Mouse (Mus musculus) megakaryocyte, adult 5-6 weeks (primary cell): Measurements from ENCODE around the gene Thyn1. TPM values are rescaled to one million over a fixed set of nuclear protein-coding genes. Genes with fewer than 3 reads are reported as not detected.

Experiments used
- ATAC-seq: 2 replicates; pipeline ENCODE4 v1.8.0; 2016; ENCODE audit warnings: mild to moderate bottlenecking, inconsistent platforms; ENCODE audit not compliant: poor library complexity, severe bottlenecking
- total RNA-seq, 2 experiments: library from RNA; stranded (forward) in 1 of 2; stranded (reverse) in 1 of 2; fragments of 153-499, 151-499 nt in 1 of 2; fragments of 221-1000, 200-1000 nt in 1 of 2; gene quantifications; 2 replicates each; pipeline versions ENCODE4 v1.2.3 to v1.2.4; 2015 to 2017

The Thyn1 gene
- total RNA-seq (2015), result 38.2 and 42.1 TPM in 2 replicates
- 33.7 and 45.3 TPM in 2 replicates for total RNA-seq (2017)

DNA sequence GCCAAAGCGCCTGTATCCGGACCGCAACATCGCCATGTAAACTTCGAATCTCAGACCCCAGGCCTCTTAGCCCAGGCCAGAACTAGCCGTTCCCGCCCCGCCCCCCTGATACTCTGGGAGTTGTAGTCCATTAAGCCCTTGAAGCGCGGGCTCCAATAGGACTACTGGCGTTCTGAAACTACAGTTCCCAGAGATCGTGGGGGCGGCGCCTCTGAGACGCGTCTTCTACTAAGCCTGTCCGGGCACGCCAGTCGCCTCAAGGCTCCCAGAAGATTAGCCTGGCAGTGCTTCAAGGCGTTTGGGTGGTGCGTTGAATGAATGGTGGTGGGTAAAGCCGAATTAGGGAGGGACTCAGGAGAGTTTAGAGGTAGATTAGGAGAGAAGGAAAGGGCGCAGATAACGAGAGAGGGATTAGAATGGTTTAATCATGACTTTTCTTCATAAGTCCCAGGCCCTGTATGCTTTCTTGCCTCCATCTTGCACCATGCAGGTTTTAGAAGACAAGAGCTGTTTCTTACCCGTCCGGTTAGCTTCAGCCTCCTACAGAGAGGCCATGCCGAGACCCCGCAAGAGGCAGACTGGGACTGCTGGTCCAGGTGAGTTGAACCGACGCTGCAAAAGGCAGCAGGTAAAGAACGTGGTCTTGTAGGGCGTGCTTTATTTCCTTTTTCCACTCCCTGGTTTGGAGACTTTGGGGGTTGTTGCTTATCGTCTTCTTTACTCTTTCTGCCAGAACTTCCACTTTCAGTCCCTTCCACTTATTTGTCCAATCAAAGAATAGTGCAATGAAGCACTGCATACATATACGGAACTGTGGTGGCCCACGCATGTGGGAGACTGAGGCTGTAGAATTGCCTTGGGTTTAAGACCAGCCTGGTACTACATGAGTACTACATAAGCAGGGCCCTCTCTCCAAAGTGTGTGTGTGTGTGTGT is at the start of gene Thyn1, which contains the start of gene Acad8:
Gene Thyn1 (plus strand): TSS at position 250 of the 935 bp plus-strand sequence.
Gene Acad8 (minus strand): TSS at position 106 of the 935 bp plus-strand sequence.
- peak; percentile 94 for ATAC-seq

DNA sequence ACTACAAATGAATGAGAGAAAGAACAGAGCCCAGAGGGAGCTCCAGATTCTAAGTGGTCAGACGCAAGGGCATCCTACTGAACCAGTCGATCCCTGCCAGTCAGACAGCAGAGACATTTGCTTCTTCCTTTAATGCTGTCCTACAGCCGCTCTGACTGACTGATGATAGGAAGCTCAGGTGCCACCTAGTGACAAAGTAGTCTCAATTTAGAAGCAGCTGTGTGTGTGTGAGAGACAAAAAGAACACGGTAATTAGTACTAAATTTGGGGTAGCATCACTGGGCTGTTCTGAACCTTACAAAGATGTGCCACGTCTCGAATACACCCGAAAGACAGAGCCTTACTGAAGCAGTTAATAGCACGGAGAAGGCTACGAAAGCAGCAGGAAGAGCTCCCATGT is 21.8 kb upstream of the Thyn1 start:
- no peak for ATAC-seq

DNA sequence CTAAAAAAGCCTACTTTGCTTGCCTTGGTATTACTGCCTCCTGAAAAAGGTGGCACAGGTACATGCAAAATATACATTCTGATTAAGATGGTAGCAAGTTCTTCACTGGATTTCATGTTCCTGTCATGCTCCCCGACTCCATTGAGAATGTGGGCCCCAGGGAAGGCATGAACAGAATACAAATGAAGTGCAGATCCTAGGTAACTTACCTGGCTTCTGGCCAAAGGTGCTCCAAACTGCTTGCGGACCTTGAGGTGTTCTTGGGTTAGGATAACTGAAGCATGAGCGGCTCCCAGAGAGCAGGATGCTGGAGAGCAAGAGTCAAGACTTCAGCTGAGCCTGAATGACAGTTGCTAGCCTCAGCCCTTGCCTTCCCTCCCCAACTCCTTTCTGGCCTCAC is 20.7 kb upstream of the Thyn1 start:
- no peak for ATAC-seq

DNA sequence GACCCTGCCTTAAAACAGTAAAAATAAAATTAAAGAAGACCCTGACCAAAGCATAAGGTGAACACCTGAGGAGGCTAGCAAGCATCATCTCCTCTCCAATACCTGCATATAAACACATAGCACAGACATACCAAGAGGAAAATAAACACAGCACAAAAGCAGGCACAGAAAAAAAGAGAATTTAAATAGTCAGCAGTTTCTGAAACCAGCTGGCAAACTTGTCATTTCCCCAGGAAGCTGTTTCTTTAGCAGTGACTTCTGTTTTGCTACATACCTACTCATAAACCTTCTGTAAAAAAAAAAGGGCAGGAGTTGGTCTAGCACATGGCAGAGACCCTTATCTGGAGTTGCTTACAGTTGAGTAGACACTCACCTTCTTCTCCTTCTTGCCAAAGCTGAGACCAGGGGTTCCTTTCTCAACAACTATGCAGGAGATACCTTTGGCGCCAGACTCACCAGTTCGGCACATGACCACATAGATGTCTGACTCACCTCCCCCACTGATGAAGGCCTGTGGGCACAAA is 14.4 kb upstream of the Thyn1 start:
- ATAC-seq, result no peak

DNA sequence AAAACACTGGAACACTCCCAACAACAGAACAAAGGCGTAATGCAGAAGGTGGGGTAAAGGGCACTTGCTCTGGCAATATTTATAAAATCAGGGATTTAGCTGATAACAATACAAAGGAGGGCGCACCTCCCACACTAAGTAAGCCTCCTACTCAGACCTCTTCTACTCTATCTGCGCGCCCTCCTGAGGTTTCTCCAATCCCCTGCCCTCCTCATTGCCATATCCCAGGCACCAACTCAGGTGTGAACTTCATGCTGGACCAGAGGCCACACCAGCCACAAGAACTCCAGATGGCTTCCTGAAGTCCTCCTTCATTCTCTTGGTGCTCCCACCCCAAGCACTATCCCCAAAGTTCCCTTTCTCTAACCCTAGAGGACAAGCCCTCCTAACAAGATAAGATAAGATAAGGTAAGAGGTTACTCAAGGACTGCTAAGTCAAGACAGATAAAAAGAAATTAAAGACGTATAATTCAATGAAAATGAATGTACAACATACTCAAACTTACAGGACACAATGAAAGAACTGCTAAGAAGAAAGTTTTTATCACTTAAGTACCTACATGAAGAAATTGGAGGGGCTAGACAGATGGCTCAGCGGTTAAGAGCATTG is 13.7 kb upstream of the Thyn1 start:
- no peak for ATAC-seq

DNA sequence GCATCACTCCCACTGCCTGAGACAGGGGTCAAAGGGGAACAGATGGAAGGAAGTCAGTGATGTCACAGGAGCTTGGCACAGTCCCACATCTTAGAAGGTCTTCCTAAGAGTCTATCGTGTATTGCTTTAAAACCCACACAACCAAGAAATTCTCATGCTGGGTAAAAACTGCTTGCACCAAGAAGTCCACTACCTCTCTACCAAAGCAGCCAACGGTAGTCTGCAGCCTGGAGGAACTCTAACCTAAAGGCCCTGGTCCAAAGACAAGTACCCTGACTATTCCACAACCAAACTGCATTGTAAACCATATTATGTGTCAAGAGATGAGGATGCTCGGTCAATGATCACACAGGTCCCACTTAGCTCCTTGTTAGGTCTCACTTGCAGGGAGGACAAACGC is 9.3 kb upstream of the Thyn1 start:
- no peak for ATAC-seq

DNA sequence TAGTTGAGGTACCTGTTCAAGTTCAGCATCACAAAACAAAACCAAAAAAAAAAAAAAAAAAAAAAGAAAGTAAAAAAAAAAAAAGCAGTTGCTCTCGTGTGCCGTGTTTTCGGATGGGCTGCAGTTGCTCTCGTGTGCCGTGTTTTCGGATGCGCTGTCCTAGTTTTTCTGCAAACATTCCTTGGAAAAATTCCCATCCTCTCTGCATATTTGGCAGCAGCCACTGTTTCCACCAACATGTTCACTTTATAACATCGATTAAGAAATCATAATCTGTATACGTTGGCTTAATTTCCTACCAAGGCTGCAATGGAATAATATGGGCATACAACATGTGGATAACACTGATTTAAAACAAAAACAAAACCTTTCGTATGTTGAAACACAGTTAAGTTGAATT is 6.4 kb upstream of the Thyn1 start:
- no peak for ATAC-seq

DNA sequence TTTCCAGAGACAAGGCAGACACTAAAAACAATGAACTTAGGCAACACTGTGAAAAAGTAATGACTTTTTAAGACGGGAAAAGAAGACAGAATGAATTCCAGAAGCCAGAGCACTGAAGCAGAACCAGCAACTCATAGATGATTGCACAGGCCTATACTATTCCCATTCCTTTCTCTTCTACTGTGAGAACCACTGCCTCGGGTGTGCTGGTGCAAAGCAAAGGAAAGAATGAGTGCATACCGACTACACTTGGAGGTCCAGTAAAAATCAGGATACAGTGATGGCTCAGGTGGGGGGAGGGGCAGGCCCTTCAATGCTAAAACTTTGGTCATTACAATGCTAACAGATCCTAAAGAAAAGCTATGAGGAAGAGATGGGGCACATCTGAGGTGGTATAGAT is 5.6 kb upstream of the Thyn1 start:
- ATAC-seq, result no peak

DNA sequence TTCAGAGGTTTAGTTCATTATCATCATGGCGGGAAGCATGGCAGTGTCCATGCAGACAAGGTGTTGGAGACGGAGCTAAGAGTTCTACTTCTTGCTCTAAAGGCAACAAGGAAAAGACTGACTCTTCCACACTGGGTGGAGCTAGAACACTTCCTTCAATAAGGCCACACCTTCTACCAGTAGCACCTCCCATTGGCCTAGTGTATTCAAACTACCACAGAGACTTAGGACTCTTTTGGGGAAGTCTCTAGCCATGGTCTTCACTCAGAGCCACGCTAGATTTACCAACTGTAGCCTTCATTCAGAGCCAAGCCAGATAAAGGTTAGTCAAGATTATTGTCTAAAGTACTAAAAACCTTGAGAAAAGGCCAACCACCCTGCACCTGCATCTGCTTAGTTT is 2.4 kb upstream of the Thyn1 start:
- ATAC-seq, result peak; percentile 74

DNA sequence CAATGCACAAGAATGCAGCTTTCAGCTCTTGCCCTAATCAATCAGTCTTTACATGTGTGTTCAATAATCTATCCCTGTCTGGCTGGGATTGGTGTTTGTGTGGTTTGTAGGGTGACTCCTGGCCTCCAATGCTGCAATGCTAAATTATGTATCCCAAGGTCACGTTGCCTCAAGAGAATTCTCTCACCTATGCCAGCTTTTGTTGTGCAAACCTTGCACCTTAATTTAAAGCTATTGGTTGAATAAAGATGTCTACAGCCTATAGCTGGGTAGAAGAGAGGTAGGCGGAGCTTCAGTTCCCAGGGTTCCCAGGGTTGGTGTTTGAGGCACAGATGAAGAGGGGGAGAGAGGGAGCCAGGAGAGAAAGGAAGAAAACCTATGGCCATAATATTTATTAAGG is 2.0 kb upstream of the Thyn1 start:
- ATAC-seq, result no peak

DNA sequence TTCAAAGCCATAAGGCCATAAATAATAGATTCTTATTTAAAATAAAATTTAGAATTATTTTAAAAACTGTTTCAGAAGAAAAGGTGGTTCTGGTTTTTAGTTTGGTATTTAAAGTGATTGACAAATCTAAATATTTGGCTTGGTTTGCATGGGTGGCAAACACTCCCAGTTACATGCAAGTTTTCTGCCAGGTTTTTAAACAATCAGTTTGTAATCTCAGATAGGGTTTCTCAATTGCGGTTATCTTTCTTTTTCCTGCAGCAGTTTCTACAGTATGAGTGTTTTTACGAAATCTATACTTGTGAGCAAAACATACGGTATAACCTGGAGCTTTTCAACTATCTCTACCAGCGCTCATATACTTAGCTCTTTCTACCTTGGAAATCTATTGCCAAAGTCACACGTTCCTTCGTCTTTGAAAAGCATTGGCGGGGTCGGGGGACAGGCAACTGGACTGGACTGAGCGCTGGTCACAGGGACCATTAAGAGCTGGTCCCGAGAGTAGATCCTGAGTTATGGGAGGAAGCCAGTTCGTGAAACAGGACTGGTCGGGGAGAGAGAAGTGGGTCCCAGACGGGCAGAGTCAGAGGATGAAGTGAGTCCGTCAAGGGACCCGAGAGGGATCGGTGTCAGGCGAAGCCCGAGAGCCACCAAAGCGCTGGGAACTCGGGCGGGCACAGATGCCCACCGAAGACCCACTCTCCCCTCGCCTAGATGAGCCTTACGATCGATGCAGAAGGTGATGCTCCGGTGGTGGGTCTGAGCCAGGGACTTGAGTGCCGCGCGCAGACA is 645 bp upstream of the Thyn1 start:
- ATAC-seq, result peak; percentile 32

DNA sequence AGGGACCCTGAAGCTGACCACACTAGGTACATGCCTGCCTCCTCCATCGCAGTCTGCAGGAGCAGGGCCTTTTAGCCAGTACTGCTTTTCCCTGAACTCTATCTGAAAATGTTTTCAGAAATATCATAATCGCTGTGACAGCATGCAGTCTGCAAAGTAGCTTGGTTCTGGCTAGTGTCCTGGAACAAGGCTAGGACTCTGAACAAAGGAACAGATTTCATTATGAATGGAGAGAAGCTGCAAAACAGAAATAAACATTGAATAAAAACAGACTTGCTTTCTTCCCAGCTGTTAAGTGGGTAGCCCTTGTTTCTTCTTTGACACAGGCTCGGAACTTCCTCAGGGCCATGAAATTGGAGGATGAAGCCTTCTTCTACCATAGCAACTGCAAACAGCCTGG is 5.7 kb downstream of the Thyn1 start:
- no peak for ATAC-seq

DNA sequence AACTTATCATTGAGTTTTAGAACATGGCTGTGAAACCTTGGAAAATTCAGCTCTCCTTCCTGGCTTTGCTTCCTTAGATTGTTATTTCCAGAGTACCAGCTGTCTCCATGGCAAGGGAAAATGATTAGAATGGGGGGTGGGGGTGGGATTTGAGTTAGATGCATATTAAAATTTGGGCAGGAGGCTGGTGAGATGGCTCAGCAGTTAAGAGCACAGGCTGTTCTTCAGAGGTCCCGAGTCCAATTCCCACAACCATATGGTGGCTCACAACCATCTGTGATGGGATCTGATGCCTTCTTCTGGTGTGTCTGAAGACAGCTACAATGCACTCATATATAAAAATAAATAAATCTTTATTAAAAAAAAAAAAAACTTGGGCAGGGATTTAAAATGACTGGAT is 6.4 kb downstream of the Thyn1 start:
- no peak for ATAC-seq

DNA sequence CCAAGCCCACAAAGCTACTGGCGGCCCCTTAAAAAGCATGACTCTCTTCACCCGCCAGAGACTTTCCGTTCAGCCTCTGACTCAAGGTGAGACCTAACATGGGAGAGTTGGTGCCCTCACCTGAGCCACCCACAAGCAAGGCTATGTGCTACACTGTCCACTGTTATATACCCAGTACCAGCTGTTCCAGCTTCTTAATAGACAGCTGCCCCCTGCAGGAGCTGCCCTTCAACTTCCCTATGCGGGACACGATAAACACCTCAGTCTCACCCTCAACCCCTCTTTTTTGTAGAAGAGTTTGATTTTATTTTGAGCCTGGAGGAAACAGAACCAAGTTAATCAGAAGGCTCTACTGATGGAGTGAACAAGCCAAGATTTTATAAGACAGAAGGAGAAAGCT is 7.4 kb downstream of the Thyn1 start:
- no peak for ATAC-seq

DNA sequence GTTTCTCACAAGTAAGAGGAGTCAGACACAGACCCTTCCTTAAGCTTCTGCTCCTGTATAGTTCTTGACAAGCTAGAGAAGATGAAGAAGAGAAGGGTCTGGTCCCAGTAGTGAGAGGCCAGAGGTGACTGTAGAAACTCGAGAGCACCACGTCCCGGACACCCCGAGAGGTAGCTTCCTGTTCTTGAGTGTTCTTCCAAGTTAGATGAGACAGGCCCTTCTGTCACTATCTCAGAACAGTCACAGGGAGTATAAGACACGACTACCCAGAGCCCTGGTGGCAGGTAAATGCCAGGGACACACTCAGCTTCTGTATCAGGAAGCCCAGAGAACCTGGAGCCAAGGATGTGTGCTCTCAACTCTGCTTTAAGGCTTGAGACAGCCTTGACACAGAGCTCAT is 9.7 kb downstream of the Thyn1 start:
- ATAC-seq, result no peak

DNA sequence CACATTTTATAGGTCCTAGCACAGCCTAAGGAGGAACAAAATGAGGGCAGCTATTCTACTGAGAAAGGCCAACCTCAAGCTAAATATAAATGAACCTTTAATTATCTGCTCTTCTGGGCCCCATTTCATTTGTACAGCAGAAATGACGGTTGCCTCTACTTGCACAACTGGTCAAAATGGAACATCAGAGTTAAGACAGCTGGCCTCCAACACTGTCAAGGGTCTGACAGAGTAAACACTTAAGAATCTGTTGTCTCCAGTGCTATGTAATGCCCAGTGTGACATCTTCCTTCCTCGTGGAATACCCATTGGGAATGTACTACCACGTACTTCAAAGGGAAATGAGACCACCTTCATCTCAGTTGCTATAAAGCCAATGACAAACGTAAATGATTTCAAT is 12.1 kb downstream of the Thyn1 start:
- no peak for ATAC-seq

DNA sequence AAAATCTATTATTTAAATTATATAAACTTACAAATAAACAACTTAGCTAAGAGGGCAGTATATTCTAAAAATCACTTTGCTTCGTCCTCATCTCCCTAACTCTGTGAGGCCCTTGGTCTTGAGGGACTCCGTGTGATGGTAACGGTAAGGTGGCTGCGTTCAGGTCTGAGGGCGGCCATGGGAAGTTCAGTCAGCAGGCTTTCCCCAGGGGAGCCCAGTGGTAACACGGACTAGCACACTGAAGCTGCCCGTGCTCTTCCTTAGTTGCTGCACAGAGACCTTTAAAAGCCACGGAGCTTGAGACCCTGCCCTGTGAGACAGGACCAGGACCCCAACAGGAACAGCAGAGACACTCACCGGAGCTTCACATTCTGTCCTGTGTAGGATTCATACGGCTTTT is 19.5 kb downstream of the Thyn1 start:
- ATAC-seq, result no peak

DNA sequence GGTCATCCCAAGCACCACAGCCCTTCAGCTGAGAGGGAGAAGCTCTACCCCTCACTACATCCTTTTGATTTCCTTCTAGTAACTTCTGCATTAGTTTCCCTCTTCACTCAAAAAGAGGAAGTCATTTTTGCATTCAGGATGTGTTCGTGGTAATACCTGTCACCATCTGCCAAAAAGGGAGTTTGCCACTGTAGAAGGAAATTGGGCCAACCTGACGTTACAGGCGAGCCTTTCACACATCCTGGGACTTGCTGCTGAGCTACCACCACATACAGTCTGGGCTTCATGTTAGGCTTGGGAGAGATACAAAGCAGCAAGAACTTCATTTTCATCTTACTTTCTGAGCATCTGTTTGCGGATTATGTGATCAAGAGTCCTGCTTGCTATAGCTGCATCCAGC is 24.2 kb downstream of the Thyn1 start:
- ATAC-seq, result peak; percentile 89

DNA sequence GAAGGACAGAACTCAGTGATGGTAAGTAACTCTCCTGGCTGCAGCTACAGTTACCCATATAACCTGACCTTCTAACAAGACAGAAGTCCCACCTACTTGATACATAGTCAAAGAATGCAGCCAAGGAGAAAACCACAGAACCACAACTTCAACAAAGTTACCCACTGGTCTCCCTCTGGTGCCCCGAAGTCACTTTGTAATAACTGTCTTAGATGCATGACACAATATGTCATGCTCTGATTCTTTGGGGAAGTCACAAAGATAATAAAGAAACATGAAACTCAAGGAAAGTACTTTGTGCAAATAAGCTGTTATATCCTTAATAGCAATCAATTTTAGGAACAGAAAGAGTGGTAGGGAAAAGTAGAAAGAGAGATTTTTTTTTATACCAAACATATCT is 27.2 kb downstream of the Thyn1 start:
- 0 out of 2 replicates have a peak, but pooled peaks have one; percentile 11 for ATAC-seq

DNA sequence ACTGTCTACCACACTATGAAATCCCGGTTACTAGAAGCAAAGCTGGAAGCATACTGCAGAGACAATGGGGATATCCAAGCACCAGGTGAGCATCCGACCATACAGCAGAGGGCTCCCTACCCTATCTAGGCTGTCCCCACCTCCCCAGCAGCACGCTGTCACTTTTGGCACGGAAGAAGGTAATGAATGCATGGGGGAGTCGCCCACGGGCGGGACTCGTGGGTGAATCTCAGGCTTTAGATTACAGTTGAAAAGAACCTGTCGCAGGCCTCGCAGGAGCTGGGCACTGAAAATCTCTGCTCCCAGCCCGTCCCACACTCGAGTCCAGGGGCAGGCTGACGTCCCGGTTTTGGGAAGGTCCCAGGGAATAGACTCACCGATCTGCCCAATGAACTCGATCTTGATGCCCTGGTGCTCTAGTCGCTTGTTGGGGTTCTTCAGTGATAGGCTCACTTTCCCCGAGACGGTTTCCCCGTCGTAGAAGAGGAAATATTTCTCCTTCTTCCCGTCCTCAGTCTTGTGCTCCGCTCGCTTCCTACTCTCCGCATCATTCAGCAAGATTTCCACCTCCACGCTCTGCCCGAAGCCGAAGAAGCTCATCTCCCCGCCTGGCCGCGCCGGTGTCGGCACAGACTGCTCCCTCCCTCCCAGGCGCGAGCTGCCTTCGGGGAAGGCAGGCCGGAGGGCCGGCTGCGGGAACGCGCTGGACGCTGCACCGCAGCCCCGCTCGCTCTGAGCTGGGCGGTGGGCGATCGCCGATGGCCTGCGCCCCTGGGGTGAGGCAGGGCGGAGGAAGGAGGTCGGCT is 29.7 kb downstream of the Thyn1 start:
- ATAC-seq, result peak; percentile 24
